In genomic region chr9:44042836-44043707, GRCm38 (mm10) we compare ENCODE assay signal across 9 mouse cellular contexts. TPM values are rescaled to one million over a fixed set of nuclear protein-coding genes. Genes with fewer than 3 reads are reported as not detected.
A peak's percentile ranks its signal among the peaks of the same experiment; 100 is the strongest.
DNase-seq lines count a peak whose midpoint lies in the region; ATAC-seq and TF ChIP-seq lines count a peak whose summit lies in the region.
"Had no signal": no experiment of that assay in that cellular context is flagged by ENCODE, and none has a peak within 500 bp of the region (broad histone marks: within the 10 kb centered on the region; RNA-seq: fewer than 3 reads in every experiment).

Thy1 (plus strand) TSS chr9:44043384.

- DNase-seq in kidney, adult 11 months: peak; percentile 96
- no peak for DNase-seq in kidney, adult 18-20 months
- DNase-seq in cerebellum, adult 2 months: peak; percentile 69 to 70
- peak; percentile 57 to 85 for DNase-seq in frontal cortex, adult 2 months (ENCODE audit: extremely low spot score in 1 of 2, low spot score in 1 of 2)
- peak; percentile 44 for DNase-seq in hindbrain, embryonic 10.5 days (ENCODE audit: low spot score)
- DNase-seq in layer of hippocampus, postnatal 14 days (ENCODE audit: low spot score in 2 of 2): peak; percentile 68 to 76
- peak; percentile 47 for DNase-seq in skeletal muscle tissue, adult 2 months (ENCODE audit: low read depth, low spot score)

- peak within 1 kb of the TSS; percentile 9; the same call in 1 of the 2 replicates for H3K27ac ChIP-seq in cerebellum, adult 2 months (ENCODE audit: insufficient read depth, low read length)
- no peak within 1 kb of the TSS for H3K27ac ChIP-seq in hindbrain, embryonic 10.5 days
- H3K27ac ChIP-seq: macrophage had no signal

- peak; percentile 35; the same call in 1 of the 2 replicates for TF ChIP-seq POLR2A in cerebellum, adult 2 months (IDR thresholded peaks at IDR 0.05; ENCODE audit: borderline replicate concordance, insufficient read depth, low read length)

- H3K9me3 ChIP-seq in hindbrain, embryonic 10.5 days: no peaks in the 10 kb centered on the region

- H3K4me1 ChIP-seq in cerebellum, adult 2 months (ENCODE audit: control insufficient read depth, insufficient read depth, low read length): no peaks in the 10 kb centered on the region
- peaks cover 30% of the 10 kb centered on the region for H3K4me1 ChIP-seq in hindbrain, embryonic 10.5 days (replicated peaks)

- ATAC-seq in megakaryocyte progenitor cell, adult 5-6 weeks (replicated peaks; ENCODE audit: poor library complexity): 0 out of 2 replicates have a peak, but pooled peaks have one; percentile 15

- TF ChIP-seq CTCF in cerebellum, adult 2 months (IDR thresholded peaks at IDR 0.05; ENCODE audit: borderline replicate concordance, insufficient read depth, low read depth, low read length): no peak

- no peaks in the 10 kb centered on the region for H3K27me3 ChIP-seq in cerebellum, adult 2 months (ENCODE audit: control insufficient read depth, insufficient read depth, low read length)
- H3K27me3 ChIP-seq in hindbrain, embryonic 10.5 days (ENCODE audit: insufficient read depth, poor library complexity, severe bottlenecking): peaks cover 60% of the 10 kb centered on the region

- H3K36me3 ChIP-seq in hindbrain, embryonic 10.5 days: no peaks in the 10 kb centered on the region

- H3K4me3 ChIP-seq in cerebellum, adult 2 months (replicated peaks; ENCODE audit: insufficient read depth, low read depth, low read length): peak within 1 kb of the TSS; percentile 87
- H3K4me3 ChIP-seq in hindbrain, embryonic 10.5 days: peak within 1 kb of the TSS; percentile 50

- WGBS in cerebellum, adult 2 months: 3% methylated on average over 30 of the region's 30 CpGs
- WGBS in hindbrain, embryonic 10.5 days: under 1% methylated on average over 30 of the region's 30 CpGs

RNA-seq across cellular contexts. Expression of gene Thy1, which starts in this region (rescaled TPM):
- polyA plus RNA-seq in cerebellum, adult 2 months (2012; rRNA removed): 860 and 925 TPM in 2 replicates
- polyA plus RNA-seq in frontal cortex, adult 2 months (2012; rRNA removed): 752 and 876 TPM in 2 replicates
- 0.14 TPM in 1 of 2 replicates, not detected in the other for polyA plus RNA-seq in hindbrain, embryonic 10.5 days (2016; fragmentation: Nextera tagmentation; extraction: Ambion mirVana)
- total RNA-seq in layer of hippocampus, postnatal 14 days (2021): 100 to 1,000 TPM; 779 TPM
- 0.32 and 1.1 TPM in 2 replicates for total RNA-seq in megakaryocyte progenitor cell, adult 5-6 weeks (2015)
- total RNA-seq in megakaryocyte progenitor cell, adult 5-6 weeks (2017): 0.21 and 1.2 TPM in 2 replicates

Comparison
In these comparisons a context has a peak if more than half of its experiments do, and no peak if none do; other contexts are left out.
1. RNA of gene Thy1 (total RNA-seq): 779 TPM in layer of hippocampus, postnatal 14 days; 0.21 to 1.2 TPM in megakaryocyte progenitor cell, adult 5-6 weeks; every median in the first group is over 100 times any median in the second.
2. RNA of gene Thy1 (polyA plus RNA-seq): 860 to 925 TPM in cerebellum, adult 2 months and 752 to 876 TPM in frontal cortex, adult 2 months; 0.14 TPM in hindbrain, embryonic 10.5 days; every median in the first group is over 100 times any median in the second.
3. Peak in DNase-seq and H3K4me3 ChIP-seq in hindbrain, embryonic 10.5 days; RNA of the gene not detected or under 1 TPM.